Mouse (Mus musculus) cerebellum, postnatal 4 days (tissue): ENCODE results near the gene U2surp.
A peak's percentile ranks its signal among the peaks of the same experiment; 100 is the strongest.

Source experiments
- DNase-seq, 2 experiments: peaks; one replicate each; pipeline ENCODE4 v3.0.0; 2022; ENCODE audit warnings: low spot score in 2 of 2, mixed read lengths in 1 of 2

The U2surp gene

DNA sequence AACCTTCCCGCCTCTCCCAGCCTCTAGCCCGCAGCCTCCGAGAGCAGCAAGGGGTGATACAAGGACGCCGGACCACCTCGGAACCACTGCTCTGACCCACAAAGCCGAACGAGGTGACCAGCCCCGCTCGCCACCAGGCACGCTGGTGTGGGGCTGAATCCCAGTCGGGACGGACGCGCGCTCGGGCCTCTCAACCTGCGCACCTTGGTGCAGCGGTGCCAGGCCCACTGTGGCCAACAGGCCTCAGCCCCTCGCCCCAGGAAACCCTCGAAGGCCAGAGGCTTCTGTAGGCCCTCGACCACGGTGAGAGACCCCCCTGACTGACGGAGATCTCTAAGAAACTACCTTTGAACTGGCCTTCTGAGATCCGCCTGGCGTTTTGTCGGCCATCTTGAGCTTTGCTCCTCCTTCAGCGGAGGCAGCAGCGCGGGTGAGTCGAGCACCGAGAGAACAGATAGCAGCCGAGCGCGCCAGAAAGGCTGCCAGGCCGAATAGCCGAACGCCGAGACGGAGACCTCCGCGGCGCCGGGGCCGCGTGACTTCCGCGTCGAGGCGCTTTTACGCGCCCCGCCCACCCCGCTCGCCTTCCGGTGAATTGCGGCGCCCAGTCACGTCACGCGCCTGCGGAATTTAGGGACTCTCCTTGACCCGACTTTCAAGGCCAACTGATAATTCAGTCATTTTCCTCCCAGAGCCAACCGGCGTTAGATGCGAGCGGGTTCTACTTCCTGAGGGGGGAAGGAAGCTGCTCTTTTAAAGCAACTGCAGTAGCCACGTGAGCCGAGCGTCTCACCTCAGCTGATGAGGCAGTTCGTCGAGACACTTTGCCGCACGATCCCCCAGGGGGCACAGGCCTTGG lies at the start of gene U2surp:
U2surp (minus strand) TSS at position 525 of the 859 bp plus-strand sequence.
- DNase-seq: peak; percentile 88 to 95

DNA sequence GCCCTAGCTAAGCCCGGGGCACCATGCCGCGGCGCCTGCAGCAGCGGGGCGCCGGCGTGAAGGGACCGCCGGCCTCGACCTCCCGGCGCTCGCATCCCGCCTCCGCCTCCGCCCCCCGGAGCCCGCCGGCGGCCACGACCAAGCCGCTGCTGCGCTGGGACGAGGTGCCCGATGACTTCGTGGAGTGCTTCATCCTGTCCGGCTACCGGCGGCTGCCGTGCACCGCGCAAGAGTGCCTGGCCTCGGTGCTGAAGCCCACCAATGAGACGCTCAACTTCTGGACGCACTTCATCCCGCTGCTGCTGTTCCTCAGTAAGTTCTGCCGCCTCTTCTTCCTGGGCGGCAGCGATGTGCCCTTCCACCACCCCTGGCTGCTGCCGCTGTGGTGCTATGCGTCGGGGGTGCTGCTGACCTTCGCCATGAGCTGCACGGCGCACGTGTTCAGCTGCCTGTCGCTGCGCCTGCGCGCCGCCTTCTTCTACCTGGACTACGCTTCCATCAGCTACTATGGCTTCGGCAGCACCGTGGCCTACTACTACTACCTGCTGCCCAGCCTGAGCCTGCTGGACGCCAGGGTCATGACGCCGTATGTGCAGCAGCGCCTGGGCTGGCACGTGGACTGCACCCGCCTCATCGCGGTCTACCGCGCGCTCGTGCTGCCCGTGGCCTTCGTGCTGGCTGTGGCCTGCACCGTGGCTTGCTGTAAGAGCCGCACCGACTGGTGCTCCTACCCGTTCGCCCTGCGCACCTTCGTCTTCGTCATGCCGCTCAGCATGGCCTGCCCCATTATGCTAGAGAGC lies 48.3 kb upstream of the U2surp start:
- peak in 1 of 2 experiments; percentile 42 for DNase-seq

DNA sequence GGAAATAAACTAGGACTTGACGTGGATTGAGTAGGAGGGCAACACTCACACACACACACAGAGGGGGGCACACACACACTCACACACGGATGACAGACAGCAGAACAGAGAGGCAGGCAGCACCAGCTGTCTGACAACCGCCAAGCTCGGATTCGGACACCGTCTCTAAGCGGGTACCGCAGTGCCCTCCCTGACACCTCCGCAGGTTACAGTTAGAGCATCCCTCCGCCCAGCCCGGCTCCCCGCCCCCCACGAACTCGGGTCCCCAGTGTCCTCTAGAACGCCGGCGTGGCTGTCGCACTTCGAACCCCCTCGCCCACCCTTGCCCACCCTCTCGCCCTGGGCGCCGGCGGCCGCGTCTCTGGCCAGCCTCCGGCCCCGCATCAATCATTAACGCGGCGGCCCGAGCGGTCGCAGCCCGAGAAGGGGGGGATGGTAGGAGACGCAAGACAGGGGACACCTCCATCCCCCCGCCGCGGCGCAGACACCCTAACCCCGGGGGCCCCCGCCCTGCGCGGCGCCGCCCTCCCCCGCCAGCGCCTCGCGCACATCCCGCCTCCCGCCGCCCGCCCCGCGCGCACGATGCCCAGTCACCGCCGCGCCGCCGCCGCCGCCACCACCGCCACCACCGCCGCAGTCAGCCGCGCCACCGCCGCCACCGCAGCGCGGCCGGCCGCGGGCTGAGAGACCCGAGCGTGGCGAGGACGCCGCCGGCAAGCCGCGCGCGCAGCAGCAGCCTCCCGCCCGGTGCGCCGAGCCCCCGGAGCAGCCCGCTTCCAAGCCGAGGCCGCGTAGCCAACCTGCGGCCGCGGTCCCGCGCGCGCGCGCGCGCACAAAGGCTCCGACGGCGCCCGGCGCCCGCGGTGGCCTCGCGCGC lies 47.5 kb upstream of the U2surp start, which contains the start of gene Paqr9:
Paqr9 (plus strand) TSS at position 599 of the 877 bp plus-strand sequence.
- peak in 1 of 2 experiments; percentile 42 for DNase-seq

DNA sequence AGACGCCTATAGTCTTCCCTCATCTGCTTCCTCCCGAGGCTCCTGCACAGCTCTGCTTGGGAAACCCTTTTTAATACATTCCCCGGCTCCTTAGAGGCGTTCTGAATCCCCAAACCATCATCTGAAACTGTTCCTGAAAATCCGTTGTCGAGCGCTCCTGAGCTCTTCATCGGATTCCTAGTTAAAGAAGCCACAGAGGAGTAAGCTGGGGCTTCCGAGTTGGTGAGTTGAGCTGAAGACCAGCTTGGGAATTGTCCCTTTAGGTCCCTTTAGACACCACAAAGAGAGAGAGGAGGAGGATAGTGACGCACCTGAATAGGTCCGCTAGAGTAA lies 46.9 kb upstream of the U2surp start:
- DNase-seq: no peak

DNA sequence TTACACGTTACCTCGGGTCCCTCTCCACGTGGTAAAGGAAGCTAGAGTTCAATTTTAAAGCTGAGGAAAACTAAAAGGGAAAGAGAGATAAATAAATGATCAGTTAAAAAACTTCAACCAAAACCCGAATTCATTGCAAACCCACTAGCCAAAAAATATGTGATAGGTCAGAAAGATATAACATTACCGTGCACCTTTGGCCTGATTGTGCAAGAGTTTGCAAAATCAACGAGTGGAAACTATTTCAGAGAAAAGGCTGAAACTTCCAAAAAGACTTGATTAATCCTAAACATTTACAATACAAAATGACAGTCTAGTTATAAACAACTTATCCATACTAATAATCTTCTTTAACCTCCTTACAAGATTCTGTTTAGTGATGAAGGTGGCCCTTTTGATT lies 45.9 kb upstream of the U2surp start:
- no peak for DNase-seq

DNA sequence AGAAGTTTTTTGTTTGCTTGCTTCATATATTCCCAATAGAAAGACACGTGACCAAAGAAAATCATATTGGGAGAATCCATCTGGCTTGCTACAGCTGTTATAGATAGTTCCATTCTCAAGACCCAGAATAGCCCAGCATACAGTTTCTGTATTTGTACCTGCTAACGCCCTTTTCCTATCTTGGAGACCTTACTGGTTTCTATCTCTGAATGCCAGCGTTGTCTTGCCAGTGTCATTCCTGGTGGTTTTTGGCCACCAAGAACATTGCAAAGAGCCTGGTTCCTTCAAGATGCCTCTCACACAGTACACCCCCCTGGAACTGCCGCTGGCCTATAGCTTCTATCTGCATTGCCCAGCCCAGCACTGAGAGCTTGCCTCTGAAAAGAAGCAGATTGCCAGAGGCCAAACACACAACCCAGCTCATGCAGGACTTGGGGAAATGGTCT lies 44.3 kb upstream of the U2surp start:
- DNase-seq: no peak

DNA sequence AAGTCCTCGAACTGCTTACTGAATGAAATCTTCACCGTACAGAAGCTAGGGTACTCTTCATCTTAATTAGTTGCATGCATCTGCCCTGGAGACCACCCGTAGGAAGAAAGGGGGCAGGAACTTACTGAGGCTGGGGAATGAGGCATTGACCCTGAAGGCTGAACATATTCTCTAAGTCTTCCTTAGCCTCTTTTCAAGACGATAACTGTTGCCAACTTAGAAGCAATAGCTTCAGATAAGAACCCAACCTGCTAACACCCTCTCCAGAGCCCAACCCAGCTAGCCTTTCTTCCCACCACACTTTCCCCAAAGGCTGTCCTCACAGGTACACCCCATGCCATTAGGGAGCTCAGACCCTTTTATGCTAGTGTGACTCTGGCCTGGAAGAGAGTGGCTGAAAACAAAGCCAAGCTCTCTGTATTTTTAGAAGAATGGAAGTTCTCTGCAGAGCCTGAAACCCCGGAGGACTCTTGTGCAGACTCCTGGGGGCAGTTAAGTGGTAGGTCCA lies 43.5 kb upstream of the U2surp start:
- DNase-seq: no peak

DNA sequence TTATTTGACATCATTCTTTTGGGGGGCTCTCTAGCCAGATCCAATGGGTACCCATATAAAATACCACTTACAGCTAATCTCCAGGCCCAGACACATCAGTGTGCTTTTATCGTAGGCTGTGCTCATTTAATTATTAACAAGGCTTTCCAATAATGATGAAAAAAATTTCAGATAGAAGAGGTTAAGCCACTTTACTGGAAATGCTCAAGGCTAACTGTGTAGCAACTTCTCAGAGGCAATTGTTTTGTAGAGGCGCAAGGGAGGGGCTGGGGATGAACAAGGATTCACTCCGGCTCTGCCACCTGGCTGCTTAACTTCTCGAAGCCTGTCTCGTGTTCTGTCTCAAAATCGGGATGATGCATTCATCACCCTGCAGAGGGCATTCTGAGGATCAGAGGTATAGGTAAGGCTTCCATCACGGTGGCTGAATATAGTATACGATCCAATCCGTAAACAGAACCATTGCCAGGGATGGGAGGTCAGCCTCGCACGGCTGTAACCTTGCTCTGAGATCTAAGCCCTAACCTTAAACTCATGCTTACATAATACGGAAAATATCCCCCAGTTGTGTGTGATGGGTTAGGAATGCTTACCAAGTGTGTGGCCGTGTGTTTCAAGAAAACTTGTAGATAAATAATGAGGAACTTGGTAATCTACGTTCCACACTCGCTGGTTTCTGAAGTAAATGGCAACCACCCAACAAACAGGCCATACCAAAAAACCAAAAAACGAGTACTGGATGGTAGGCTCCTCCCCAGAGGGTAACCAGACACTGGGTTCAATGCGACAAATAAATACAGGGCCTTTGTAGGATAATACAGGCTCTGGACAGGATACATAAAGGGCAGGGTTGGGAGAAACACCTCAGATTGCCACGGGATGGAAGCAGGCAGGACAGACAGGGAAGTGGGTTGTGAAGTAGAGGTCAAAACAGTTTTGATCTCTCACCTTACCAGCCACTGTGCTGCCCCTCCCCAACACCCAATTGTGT lies 42.7 kb upstream of the U2surp start:
- DNase-seq: no peak

DNA sequence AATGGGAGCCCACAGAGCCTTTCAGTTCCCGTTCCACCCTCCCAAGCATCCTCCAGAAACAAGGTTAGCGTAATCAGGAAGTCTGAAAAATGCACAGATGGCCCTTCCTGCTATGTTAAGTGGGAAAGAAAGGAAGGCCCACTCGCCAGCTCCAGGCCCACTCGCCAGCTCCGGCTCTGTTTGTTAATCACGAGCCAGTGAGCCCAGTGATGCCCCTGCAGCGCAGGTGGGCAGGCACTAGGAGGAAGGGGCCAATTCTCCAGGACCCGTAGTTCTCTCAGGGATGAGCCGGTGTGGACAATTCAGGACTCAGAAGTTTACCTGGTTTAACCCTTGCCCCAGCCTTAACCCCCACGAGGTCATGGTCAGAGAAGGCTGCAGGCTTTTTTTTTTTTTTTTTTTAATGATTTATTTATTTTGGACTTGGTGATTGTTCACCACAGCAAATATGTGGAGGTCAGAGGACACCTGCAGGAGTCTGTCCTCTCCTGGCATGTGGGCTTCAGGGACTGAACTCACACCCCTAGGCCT lies 40.4 kb upstream of the U2surp start:
- DNase-seq: no peak

DNA sequence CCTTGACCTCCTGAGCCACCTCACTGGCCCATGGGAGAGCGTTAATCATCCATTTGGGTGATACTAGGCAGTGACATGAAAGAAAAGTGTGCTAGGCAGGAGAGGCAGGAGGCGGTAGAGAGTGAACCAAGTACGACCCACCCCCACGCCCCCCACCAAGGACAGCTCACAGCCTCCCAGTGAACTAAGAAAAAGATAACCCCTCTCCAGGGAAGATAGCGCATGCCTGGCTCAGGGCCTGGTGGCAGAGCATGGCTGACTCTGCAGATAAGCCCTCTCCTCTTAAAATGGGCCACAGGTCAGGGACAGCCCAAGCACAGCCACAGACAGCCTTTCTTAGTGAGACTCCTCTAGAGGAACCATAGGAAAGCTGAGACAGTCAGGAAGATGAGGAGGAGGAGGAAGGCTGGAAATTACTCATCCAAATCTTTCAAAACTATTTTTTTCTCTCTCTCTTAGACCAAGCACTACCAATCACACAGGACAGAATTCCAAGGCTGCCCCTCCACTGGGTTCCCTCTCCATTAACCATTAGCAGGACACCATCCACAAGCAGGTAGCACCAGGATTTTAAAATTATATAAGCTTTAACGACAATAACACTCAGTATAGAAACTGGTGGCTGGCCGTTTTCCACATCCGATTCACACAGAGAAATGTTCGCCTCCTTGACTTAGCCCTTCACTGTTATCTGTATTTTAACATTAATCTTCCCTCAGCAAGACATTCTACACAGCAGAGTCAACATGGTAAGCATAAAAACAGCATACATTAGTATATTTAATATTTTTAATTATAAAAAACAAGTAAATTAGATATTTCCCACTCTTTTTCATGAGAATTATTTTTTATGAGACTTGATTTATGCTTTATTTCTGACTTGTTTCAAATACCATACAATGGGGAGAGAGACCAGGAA lies 39.3 kb upstream of the U2surp start:
- no peak for DNase-seq

DNA sequence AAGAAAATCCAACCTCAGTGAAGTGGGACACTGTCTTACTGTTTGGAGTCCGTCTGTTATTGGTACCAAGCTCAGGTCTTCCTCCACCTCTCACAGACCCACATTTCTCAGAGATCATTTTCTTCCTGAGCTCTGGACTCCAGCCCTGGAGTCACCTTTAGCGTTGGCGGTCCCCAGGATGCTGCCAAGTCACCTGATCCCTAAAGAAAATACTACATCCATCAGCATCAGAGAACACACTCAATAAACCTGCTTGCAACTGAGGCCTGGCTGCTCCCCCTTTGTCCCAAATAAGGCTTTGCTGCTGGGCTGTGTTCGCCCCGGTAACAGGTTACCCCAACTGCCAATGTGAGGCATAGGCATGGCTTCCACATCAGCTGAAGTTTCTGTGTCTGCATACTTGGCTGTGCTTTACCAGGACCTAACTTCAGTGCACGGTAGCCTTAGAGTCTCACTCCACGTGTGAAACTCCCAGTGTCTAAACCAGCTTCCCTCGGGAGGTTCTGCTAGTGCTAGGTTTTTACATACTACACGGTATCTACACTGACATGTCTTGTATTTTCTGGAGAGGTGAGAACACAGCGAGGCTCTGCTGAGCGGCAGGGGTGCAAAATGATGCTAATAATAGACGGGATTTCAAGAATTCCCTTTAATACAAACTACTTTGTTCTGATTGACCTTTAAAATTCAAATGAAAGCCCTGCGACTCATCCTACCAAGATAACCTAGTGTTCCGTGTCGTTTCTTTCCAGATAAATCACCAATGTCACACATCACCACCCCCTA lies 38.0 kb upstream of the U2surp start:
- DNase-seq: no peak

DNA sequence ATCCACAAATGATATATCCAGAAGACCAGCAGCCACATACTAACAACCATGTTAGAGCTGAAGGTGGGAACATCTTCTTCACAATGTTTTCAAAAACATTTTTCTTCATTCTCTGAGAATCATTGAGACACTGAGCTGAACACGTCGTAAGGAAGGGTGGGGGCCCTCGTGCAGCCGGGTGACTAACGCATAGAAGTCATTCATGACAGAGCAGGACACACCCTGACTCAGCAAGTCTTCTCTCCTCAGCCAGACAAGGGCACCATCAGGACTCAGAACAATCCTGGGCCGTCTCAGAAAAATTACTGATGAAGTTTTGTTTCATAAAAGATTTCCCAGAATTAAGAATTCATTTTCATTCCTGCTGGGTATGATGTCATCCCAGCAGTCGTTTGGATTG lies 34.9 kb upstream of the U2surp start:
- no peak for DNase-seq

- DNase-seq: no peak
These were observed 32.8 kb upstream of the U2surp start for GRCm38 (mm10) chr9:95544598-95544997.

GRCm38 (mm10) chr9:95542475-95542874 lies 30.7 kb upstream of the U2surp start:
- DNase-seq: no peak

DNA sequence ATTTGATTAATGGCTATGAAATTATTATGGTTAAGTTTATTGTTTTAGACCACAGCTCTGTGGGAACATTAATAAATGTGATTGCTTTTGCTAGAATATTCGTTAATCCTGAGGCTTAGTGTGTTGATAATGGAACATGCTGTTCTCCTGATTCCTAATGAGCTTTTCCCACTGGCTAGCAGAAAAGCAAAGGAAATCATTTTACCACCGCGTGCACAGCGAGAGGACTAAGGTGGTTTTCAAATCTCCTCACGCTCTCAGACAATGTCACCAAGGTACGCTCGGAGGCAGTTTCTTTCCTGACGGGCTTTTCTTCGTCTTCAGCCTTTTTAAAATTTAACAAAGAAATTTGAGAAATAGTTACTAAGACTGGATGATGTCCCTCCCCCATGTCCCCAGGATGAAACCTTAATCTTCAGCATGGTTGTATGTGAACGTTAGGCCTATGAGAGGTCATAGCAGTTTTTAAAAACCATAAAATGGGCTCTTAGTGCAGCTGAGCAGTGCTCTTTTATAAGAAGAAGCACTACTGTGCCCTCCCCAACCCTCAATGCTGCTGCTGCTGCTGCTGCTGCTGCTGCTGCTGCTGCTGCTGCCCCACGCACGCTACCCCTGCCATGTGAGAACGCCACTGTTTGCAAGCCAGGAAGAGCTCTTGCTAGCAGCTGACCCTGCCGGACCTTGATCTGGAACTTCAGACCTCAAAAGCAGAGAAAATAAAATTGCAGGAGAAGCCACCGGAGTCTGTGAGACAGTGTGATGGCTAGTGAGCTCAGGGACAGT lies 30.0 kb upstream of the U2surp start:
- no peak for DNase-seq

DNA sequence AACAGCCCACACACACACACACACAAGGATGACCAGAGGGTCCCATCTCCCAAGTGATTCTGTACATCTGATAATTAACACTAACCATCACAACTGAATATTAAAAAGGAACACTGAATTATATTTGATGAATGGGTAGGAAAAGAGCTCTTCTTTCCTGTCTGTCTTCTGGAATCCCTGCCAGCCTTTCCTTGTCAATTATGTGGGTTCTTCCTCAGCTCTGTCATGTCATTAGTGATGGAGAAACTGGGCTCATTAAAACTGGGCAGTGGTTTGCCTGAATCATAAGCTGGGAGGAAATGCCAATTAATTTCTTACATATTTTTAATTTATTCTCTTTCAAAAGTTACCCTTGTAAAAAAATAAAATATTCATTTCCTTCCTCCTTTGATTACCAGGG lies 29.4 kb upstream of the U2surp start:
- no peak for DNase-seq

DNA sequence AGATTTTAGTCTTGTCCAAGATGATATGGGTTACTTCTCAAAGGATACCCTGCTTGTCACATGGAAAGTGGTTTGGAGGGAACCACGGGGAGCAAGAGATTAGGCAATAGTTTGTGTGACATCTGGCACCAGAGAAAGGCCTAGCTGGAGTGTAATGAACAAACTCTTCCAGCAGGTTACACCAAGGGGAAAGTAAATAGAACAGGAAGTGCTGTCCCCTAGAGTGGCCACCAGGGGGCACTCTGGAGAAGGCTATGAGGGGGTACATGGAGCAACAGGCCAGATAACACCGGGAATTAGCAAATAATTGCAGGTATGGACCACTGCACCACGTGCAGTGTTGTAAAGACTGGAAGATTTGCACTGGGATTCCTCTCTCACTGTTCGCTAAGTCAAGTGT lies 28.7 kb upstream of the U2surp start:
- DNase-seq: peak in 1 of 2 experiments; percentile 31
